Mouse (Mus musculus) olfactory bulb, adult 2 months (tissue): Measurements from ENCODE around the gene Bmp4.

ENCODE experiments used
- CTCF ChIP-seq: fragments of 200-500 bp; IDR thresholded peaks from 2 replicates; pipeline ENCODE4 v1.5.1; 2012; ENCODE audit warnings: low read depth, mild to moderate bottlenecking, low read length, moderate library complexity; ENCODE audit not compliant: insufficient read depth
- POLR2A ChIP-seq: fragments of 200-500 bp; IDR thresholded peaks from 2 replicates; pipeline ENCODE4 v1.6.1; 2012; ENCODE audit warnings: mild to moderate bottlenecking, low read depth, low read length, moderate library complexity; ENCODE audit not compliant: insufficient read depth

DNA sequence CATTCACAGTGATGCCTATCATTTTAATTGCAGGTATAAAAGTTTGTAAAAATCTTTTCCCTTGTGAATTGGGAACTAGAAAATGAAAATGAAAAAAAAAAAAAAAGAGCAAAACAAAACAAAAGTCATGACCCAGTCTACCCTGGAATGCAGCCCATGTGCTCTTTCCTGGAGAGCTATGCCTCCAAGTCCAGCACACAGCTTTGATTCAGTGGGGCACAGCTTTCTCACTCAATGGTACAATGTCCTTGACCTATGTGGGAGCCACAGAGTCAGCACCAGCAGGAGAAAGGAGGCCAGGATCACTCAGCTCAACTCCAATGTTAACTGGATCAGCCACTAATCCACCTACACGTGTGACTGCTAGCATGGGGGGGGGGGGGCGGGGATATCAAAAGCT, 9.5 kb upstream of the Bmp4 start:
- TF ChIP-seq POLR2A (no peak), CTCF (no peak)
